In the genomic region with DNA sequence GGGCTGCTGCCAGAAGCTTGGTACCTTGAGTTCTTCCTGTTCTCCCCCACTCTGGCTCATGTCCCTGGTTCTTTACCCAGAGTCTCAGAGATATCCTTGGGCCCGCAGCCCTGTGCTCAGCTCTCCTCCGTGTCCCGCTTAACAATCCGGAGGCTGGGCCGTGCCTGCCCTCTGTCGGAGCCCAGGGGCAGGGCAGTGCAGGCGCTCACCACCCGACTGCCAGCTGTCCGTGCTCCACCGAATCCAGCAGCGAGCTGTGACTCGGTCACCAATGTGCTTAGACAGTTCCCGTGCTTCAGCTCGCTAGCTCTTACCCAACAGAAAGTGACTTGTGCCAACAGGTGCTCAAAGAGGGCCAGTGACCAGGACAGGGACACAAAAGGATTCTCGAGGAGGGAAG, we compare ENCODE assay signal across 8 mouse cellular contexts. TPM values are rescaled to one million over a fixed set of nuclear protein-coding genes. Genes with fewer than 3 reads are reported as not detected.
A peak's percentile ranks its signal among the peaks of the same experiment; 100 is the strongest.
DNase-seq lines count a peak whose midpoint lies in the region; ATAC-seq and TF ChIP-seq lines count a peak whose summit lies in the region.

No protein-coding gene starts in this region.

- H3K27me3 ChIP-seq in spleen, adult 2 months (ENCODE audit: control insufficient read depth, insufficient read depth, low read length): no peaks in the 10 kb centered on the region
- H3K27me3 ChIP-seq in midbrain, embryonic 15.5 days (replicated peaks): no peaks in the 10 kb centered on the region

- no peak for TF ChIP-seq POLR2A in spleen, adult 2 months (IDR thresholded peaks at IDR 0.05; ENCODE audit: low read depth, low read length)

- intact Hi-C loops in gastrocnemius, postnatal 36 days (cut with DNase I): loop anchor here (1.0 to 5.0 kb wide), 2 partner anchors 53 to 130 kb away; no protein-coding TSS in a partner anchor

- H3K4me2 ChIP-seq in midbrain, embryonic 15.5 days: no peak overlapping the region

- WGBS in spleen, adult 2 months: 7% methylated on average over 15 of the region's 15 CpGs
- 5% methylated on average over 15 of the region's 15 CpGs for WGBS in midbrain, embryonic 15.5 days

- H3K4me1 ChIP-seq in spleen, adult 2 months (ENCODE audit: control insufficient read depth, insufficient read depth, insufficient read length): no peaks in the 10 kb centered on the region; the same call in 1 of the 2 replicates
- H3K4me1 ChIP-seq in midbrain, embryonic 15.5 days: 0 out of 2 replicates have a peak, but pooled peaks cover 6% of the 10 kb centered on the region

- 0 out of 2 replicates have a peak, but pooled peaks have one; percentile 20 for TF ChIP-seq CTCF in spleen, adult 2 months (IDR thresholded peaks at IDR 0.05; ENCODE audit: extremely low read depth, insufficient read depth, insufficient read length, insufficient replicate concordance)

- H3K9ac ChIP-seq in midbrain, embryonic 15.5 days: no peak overlapping the region

- H3K36me3 ChIP-seq in spleen, adult 2 months (ENCODE audit: control insufficient read depth, insufficient read depth, low read length): no peaks in the 10 kb centered on the region
- H3K36me3 ChIP-seq in midbrain, embryonic 15.5 days (replicated peaks): no peaks in the 10 kb centered on the region

- peak; percentile 55; the same call in 1 of the 2 replicates for ATAC-seq in midbrain, embryonic 15.5 days (replicated peaks)

- H3K4me3 ChIP-seq in spleen, adult 2 months (ENCODE audit: extremely low read depth, insufficient read depth, insufficient read length): no peak overlapping the region
- H3K4me3 ChIP-seq in midbrain, embryonic 15.5 days: no peak overlapping the region

- H3K9me3 ChIP-seq in midbrain, embryonic 15.5 days: no peaks in the 10 kb centered on the region

- no peak for DNase-seq in spleen, adult 2 months (ENCODE audit: low read depth in 1 of 2, low spot score in 2 of 2)
- DNase-seq in spleen, adult 12 weeks (ENCODE audit: low spot score): no peak
- peak; percentile 82 for DNase-seq in embryo, embryonic 10.5 days (ENCODE audit: low spot score)
- DNase-seq in gastrocnemius, postnatal 36 days: peak; percentile 39 to 61
- peak; percentile 22 for DNase-seq in hindlimb bud, embryonic 11.5 days (ENCODE audit: extremely low spot score, low read depth, low spot score)
- peak; percentile 68 for DNase-seq in liver
- DNase-seq in testis, postnatal 14 days (ENCODE audit: low spot score): peak; percentile 43

- no peak overlapping the region for H3K27ac ChIP-seq in spleen, adult 2 months (ENCODE audit: insufficient read depth, low read length)
- H3K27ac ChIP-seq in midbrain, embryonic 15.5 days: no peak overlapping the region

RNA-seq across cellular contexts. Expression of gene Dnajb8, which starts 20.5 kb away (rescaled TPM):
- not detected in 2 replicates for polyA plus RNA-seq in spleen, adult 2 months (2012; rRNA removed)
- not detected for total RNA-seq in gastrocnemius, postnatal 36 days (2021)
- polyA plus RNA-seq in midbrain, embryonic 15.5 days (2015; fragmentation: Nextera tagmentation; extraction: Ambion mirVana): not detected in 2 replicates

RNA-seq across cellular contexts. Expression of gene Gata2, which starts 48.9 kb away (rescaled TPM):
- polyA plus RNA-seq in spleen, adult 2 months (2012; rRNA removed): 13.1 and 13.2 TPM in 2 replicates
- 1 to 10 TPM; 4.2 to 4.3 TPM for total RNA-seq in gastrocnemius, postnatal 36 days (2021)
- 20.7 and 20.9 TPM in 2 replicates for polyA plus RNA-seq in midbrain, embryonic 15.5 days (2015; fragmentation: Nextera tagmentation; extraction: Ambion mirVana)

Comparison
In these comparisons a context has a peak if more than half of its experiments do, and no peak if none do; other contexts are left out.
1. DNase-seq: peak in embryo, embryonic 10.5 days (single experiment), gastrocnemius, postnatal 36 days (2 of 2), hindlimb bud, embryonic 11.5 days (single experiment), liver (single experiment) and testis, postnatal 14 days (single experiment); none in spleen, adult 2 months (0 of 2) and spleen, adult 12 weeks (single experiment).